Mouse (Mus musculus) cerebellum, adult 11-12 months (tissue): ENCODE measurements around the gene Gja5.

Source experiments
- DNase-seq: peaks from one replicate; pipeline ENCODE4 v3.0.0; 2022

Gja5 gene

GRCm38 (mm10) chr3:96937606-96938005 is 33.1 kb downstream of the Gja5 start:
- no peak for DNase-seq

- DNase-seq = peak; percentile 83
Measured at GRCm38 (mm10) chr3:96938738-96939137, 34.2 kb downstream of the Gja5 start.

GRCm38 (mm10) chr3:96942706-96943105 is 38.2 kb downstream of the Gja5 start:
- no peak for DNase-seq

- no peak for DNase-seq
Measured at GRCm38 (mm10) chr3:96953489-96954233, 49.2 kb downstream of the Gja5 start.

DNA sequence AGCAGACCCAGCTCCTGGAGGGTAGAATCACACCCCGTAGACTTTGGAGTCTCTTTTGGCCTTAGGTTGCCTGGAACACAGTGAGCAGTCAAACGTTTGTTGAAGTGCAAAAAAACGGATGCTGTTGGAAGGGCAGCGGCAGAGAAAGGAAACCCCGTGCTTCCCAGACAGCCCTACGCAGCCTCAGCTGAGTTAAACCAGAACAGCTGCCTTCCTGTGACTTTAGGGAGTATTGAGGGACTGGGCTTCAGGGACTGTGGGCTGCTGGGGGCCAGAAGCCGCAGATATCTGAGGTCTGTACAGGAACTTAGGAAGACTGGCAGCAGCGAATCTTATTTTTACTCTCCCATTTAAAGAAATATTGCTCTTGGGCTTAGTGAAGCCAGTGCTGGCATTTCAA is 56.1 kb downstream of the Gja5 start:
- DNase-seq = no peak

GRCm38 (mm10) chr3:96963088-96964034 is 58.9 kb downstream of the Gja5 start:
- no peak for DNase-seq

DNA sequence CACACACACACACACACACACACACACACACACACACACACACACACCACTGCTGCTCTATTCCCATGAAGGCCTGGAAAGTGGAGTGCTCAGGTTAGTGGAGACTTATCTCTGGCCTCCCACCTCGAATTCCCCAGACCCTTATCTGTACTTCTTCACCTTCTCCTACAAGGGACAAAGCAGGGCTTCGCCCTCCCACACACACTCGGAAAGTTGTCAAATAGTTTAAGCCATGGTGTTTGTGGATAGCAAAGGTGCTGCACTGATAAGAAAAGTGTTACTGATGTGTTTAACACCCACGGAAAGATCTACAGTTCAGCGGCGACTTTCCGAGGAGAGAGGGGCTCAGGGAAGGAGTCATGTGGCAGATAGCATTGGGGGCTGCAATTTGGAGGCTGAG is 66.5 kb downstream of the Gja5 start:
- no peak for DNase-seq

GRCm38 (mm10) chr3:96974467-96974866 is 70.0 kb downstream of the Gja5 start:
- DNase-seq = no peak

DNA sequence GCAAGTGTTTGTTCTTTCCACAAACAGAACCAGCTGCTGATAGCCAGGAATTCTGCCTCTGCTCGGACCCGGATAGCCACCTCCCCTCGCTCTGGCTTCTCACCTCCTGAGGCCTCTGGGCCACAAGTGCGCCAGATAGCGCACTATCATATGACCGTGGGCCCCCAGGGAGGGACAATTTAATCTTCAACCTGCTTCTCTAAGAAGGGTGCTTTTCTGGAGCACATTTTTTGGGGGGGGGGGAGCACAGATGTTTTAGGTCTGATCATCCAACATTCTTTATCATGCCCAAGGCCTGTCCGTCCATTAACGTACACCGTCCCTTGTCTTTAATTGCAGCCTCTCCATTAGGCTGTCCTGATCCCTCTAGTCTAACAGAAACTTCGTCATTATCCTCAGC is 71.1 kb downstream of the Gja5 start:
- no peak for DNase-seq

DNA sequence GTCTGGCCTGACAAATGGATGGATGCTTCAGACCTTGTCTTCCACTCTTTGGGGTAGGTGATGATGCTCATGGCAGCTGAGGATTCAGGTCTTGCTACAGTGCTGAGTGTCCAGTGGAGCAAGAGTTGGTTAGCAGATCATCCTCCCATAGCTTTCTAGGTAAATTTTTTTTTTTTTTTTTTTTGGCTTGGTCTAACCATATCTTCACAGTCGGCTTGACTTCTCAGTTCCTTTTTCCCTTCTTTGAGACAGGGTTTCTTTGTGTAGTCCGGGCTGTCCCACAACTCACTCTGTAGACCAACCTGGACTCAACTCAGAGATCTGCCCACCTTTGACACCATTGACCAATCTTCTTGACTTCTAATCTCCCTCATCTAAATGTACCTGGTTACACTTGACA is 73.0 kb downstream of the Gja5 start:
- no peak for DNase-seq

DNA sequence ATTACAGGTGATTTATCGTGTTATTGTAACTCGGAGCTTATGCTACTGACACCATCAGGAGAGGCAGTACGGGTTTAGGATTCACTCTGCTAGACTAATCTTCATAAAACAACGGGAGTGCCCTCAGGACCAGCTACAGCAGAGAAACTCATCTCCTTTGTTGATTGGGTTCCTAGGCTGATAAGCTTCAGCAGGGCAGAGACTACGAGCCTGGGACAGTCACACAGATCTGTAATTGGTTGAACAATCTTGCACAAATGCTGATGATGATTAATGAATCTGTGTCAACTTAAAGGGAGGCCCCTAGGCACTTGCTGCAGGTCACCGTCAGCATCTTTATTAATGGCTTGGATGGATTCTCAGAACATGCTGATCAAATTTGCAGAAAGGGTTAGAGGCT is 74.0 kb downstream of the Gja5 start:
- no peak for DNase-seq

DNA sequence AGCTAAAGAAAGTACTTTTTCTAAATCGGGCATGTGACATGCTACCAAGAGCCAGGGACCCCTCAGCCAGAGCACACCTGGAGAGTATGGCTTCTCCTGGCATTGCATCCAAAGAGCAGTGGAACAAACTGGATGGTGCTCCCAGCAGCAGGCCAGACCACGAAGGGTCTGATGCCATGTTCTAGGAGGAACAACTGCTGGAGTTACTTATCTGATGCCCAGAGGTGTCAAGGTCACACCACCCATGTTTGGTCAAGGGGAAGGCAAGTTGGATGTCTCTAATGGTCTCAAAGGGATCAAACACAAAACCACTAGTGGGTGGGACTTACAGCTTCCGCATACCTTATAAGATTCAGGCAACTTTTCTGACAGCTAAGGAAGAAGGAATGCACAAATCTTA is 74.5 kb downstream of the Gja5 start:
- DNase-seq = no peak

DNA sequence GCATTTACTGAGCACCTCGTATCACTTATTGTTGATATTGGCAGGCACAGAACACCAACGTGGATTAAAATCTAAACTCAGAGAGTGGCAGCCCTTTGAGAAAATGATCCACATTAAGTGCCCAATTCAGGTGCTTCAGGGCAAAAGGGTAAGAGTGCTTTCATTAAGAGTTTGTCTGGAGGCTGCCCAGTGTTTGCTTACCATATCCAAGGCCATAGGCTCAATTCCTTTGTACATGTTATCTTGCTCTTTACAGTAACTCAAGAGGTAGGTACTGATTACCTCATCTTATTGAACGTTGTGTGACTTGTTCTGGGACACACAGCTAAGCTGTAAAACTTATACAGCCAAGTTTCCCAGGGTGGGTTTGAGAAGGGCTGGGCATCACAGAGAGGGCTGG is 77.3 kb downstream of the Gja5 start:
- DNase-seq = no peak

GRCm38 (mm10) chr3:96982666-96983065 is 78.2 kb downstream of the Gja5 start:
- DNase-seq = peak; percentile 84

DNA sequence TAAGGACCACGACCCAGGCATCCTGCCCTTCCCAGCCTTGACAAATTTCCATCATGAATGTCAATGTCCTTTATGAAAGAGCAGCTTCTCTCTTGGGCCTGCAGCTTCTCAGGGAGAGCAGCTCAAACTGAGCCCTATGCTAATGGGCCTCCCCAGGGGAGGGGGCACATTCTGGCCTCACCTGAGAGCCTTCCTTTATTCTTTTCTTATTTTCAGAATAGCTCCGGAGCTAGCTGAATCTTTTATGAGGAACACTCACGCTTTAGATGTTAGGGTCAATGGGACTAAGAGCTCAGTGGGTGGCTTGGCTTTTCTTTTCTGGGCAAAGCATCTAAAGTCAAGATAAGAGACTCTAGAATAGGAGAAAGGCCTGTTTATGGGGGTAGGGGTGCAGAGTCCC is 88.0 kb downstream of the Gja5 start:
- DNase-seq = no peak

DNA sequence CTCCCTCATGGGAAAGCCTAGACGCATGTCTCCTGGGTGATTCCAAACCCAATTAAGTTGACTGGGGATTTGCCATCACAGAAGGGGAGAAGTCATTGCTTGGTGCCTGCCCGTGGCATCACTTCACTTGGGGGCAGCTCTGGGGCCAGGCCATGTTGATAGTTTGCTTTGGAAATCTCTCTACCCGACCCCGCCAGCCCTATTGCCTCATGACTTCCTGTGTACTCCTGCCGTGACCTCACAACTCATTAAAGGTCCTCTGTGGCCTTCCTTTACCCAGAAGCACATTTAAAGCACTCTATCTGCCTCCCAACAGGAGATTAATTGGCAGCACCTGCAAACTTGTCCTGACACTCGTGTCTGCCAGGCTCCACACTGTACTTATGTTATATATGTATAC is 93.3 kb downstream of the Gja5 start:
- DNase-seq = no peak

DNA sequence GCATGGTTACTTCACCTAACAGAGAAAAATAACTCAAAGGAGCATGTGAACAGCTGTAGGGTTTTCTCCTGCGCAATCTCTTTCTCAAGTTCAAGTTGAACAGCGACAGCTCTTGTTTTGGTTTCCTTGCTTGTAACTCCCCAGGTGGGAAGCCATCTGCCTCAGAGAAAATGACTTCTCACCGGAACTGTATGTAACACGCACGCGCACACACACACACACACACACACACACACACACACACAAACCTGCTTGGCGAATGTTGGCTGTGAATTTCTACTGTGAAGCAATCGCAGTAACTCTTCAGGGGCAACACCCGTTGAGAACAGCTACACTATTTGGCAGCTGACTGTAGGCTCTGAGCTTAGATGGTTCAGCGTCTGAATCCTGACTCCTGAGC is 98.6 kb downstream of the Gja5 start:
- peak; percentile 68 for DNase-seq

DNA sequence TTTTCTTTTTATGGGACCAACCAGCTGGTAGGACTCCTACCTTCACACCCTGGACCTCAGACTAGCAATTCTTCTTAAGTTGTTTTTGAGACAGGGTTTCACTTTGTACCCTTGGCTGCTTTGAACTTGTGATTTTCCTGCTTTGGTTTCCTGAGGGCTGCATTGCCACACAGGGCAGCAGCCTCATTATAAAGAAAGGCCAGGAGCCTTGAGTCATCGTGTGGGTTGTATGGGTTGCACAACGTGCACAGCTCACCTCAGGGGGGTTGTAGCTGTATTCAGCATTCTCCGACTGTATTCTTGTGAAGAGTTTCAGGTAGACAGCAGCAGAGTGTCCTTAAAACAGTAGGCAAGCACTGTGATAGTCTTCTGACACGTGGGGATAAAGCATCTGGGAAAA is 100.0 kb downstream of the Gja5 start:
- DNase-seq = no peak

GRCm38 (mm10) chr3:97007010-97007448 is 102.5 kb downstream of the Gja5 start:
- no peak for DNase-seq

DNA sequence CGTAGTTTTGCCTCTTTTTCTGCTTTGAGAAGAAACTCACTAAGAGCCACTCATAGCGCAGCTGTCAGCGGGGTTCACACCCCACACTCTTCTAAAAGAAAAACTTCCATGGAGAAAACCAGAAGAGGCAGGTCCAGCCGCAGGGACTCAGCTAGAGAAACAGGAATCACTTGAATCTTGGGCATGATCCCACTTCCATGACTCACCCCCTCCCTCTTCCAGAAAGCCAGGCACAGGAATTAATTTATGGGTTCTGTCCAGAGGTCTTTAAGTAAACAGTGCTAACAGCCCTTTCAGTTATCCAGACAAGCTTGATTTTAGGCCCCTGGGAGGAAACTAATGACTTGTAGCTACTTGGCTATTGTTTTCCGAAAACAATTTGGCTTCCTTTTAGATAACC is 120.7 kb downstream of the Gja5 start:
- DNase-seq = no peak

GRCm38 (mm10) chr3:97032053-97032496 is 127.6 kb downstream of the Gja5 start:
- DNase-seq = no peak

DNA sequence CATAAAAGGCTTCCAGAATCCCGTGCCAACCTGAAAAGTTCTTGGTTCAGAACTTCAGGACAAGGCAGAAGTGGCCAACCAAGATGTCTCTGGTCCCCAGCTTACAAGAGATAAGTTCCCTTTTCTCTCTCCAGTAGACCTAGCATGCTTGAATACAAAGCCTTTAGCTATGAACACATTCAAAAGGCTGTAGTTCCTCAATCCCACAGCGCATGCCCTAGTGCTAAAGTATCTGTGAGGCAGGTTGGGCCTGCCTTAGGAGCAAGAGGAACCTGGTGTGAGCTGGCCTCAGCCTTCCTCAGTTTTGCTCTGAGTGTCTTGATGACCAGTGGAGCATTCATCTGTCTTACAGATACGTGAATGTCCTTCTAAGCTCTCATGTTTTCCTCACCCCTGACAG is 131.1 kb downstream of the Gja5 start:
- no peak for DNase-seq

GRCm38 (mm10) chr3:97037119-97037518 is 132.6 kb downstream of the Gja5 start:
- no peak for DNase-seq

DNA sequence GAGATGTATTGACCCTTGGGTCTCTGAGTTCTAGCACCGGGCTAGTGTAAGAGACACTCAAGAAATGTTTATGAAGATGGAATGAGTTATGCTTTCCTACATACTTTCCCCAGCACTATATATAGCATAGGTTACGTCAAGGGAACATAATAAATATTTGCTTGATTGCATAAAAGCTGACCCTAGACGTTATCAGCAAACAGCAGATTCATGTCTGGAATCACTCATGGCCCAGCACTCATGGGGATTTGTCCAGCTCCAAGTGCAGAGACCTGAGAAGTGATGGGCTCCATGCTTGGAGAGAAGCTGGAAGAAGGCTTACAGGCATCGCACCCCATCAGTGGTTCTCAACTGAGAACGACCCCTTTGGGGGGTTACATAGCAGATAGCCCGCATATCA is 135.2 kb downstream of the Gja5 start:
- no peak for DNase-seq
